Mouse (Mus musculus) small intestine, adult 2 months (tissue): ENCODE measurements around the gene Tnn. TPM values are rescaled to one million over a fixed set of nuclear protein-coding genes. Genes with fewer than 3 reads are reported as not detected.

Experiments used
- H3K27ac ChIP-seq: fragments of 200-500 bp; 2 replicates; pipeline ENCODE4 v1.5.1; 2012; ENCODE audit warnings: low read depth, low read length, control low read depth, inconsistent platforms; ENCODE audit not compliant: insufficient read depth
- H3K27me3 ChIP-seq: fragments of 200-500 bp; 2 replicates; pipeline ENCODE4 v1.6.1; 2012; ENCODE audit warnings: mild to moderate bottlenecking, moderate library complexity, low read length, inconsistent platforms; ENCODE audit not compliant: control insufficient read depth, insufficient read depth
- H3K36me3 ChIP-seq: fragments of 200-500 bp; 2 replicates; pipeline ENCODE4 v1.6.1; 2012; ENCODE audit warnings: mild to moderate bottlenecking, low read length, control low read depth, inconsistent platforms; ENCODE audit not compliant: control insufficient read depth, insufficient read depth
- H3K4me1 ChIP-seq: fragments of 200-500 bp; 2 replicates; pipeline ENCODE4 v1.6.1; 2012; ENCODE audit warnings: low read length, inconsistent platforms, mixed read lengths; ENCODE audit not compliant: control insufficient read depth, insufficient read depth, insufficient read length
- H3K4me3 ChIP-seq: fragments of 200-500 bp; 2 replicates; pipeline ENCODE4 v1.5.1; 2012; ENCODE audit warnings: low read depth, mild to moderate bottlenecking, control low read depth, inconsistent platforms, low read length, moderate library complexity
- CTCF ChIP-seq: fragments of 200-500 bp; IDR thresholded peaks from 2 replicates; pipeline ENCODE4 v1.5.1; 2012; ENCODE audit warnings: low read depth, mild to moderate bottlenecking, control low read depth, inconsistent platforms, low read length, moderate library complexity, mixed read lengths; ENCODE audit not compliant: insufficient replicate concordance, insufficient read length; ENCODE audit errors: extremely low read depth
- POLR2A ChIP-seq: fragments of 200-500 bp; IDR thresholded peaks from 2 replicates; pipeline ENCODE4 v1.6.1; 2012; ENCODE audit warnings: low read depth, mild to moderate bottlenecking, control low read depth, inconsistent platforms, low read length, moderate library complexity
- WGBS: fragments of 180-500 bp; shearing (Covaris S2); methylation state at CpG from one replicate; pipeline ENCODE4 v1.1.7; 2018; 5-methylcytosine and 5-hydroxymethylcytosine counted together
- polyA plus RNA-seq: library from polyadenylated mRNA; depleted of rRNA; stranded (reverse); fragments of >200 nt; gene quantifications from 2 replicates; pipeline ENCODE4 v1.2.3, GENCODE M21; 2012

The Tnn gene
- polyA plus RNA-seq, 1 experiment, result 0.25 TPM

DNA sequence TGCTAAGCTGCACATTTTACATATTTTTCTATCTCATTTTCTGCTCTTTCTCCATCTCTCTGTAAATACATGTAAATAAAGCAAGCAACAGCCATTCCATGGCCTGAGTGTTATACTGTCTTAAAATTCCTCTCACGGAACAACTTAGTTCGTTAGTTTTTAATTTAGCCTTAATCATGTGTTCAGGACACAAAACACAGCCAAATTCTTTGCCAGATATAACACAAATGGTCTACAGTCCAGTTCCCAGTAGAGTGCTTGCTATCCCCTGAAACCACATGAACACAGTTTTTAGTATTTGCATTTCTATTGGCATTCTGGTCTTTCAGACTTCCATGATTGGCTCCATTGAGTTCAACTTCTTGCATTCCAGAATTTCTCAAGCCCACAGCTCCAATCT is 4.8 kb upstream of the Tnn start:
- TF ChIP-seq CTCF (no peak), POLR2A (no peak)
- 91% methylated on average over 2 of the region's 2 CpGs for WGBS
- H3K27me3 ChIP-seq, result no peaks in the 10 kb centered on the region
- H3K27ac ChIP-seq, result no peak overlapping the region
- no peaks in the 10 kb centered on the region for H3K36me3 ChIP-seq
- no peaks in the 10 kb centered on the region for H3K4me1 ChIP-seq
- no peak overlapping the region for H3K4me3 ChIP-seq

DNA sequence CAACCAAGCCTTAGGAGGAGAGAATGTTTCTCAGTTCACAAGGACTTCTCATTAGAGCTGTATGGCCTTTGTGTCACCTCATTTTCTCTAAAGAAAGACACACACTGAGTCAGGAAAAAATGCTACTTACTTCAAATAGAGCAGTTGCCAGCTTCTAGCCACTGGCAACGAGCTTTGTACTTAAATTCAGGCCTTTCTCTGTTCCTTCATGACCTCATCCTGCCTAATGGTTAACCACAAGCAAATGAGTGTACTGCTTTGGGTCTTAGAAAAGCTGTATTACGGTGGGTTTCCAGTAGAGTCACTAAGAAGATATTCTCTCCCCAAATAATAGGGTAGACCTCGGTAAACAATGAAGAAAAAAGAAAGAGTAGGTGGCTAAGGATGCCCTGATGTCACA is 2.7 kb downstream of the Tnn start:
- H3K36me3 ChIP-seq, result no peaks in the 10 kb centered on the region
- no peak overlapping the region for H3K4me3 ChIP-seq
- H3K4me1 ChIP-seq, result no peaks in the 10 kb centered on the region; the same call in 1 of the 2 replicates
- H3K27ac ChIP-seq, result no peak overlapping the region
- H3K27me3 ChIP-seq, result no peaks in the 10 kb centered on the region
- 56% methylated on average over 3 of the region's 3 CpGs for WGBS
- TF ChIP-seq CTCF (no peak), POLR2A (no peak)

DNA sequence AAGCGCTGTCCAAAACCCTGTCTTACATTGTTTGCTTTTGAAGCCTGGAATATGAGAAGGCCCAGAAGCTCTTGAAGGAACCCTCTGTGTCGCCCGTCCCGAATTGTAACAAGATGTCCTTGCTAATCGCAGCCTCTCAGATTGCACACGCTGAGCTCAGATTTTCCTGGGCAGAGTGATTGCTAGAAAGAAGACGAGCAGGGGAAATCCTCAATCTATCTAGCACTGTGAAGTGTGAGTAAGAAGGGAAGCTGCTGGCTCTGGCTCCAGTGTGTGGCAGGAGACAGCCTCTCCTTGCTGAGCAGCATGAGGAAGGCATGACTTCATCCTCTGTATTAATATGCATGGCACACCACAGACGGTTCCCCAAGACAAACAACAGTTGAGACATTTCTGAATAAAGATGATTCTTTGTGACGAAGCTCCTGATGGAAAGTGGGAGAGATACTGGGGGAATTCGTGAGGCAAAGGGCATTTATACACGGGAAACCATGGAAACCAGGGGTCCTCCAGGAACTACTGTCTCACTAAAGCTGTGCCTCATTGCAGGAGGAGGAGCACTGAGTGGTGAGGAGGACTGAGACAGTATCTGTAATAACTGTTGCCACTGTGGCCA is 4.0 kb downstream of the Tnn start:
- Histone ChIP-seq H3K27me3 (no peaks in the 10 kb centered on the region), H3K4me3 (no peak overlapping the region), H3K36me3 (no peaks in the 10 kb centered on the region), H3K27ac (no peak overlapping the region), H3K4me1 (no peaks in the 10 kb centered on the region; the same call in 1 of the 2 replicates)
- WGBS, result 61% methylated on average over 11 of the region's 11 CpGs
- no peak for TF ChIP-seq CTCF
- TF ChIP-seq POLR2A, result no peak

DNA sequence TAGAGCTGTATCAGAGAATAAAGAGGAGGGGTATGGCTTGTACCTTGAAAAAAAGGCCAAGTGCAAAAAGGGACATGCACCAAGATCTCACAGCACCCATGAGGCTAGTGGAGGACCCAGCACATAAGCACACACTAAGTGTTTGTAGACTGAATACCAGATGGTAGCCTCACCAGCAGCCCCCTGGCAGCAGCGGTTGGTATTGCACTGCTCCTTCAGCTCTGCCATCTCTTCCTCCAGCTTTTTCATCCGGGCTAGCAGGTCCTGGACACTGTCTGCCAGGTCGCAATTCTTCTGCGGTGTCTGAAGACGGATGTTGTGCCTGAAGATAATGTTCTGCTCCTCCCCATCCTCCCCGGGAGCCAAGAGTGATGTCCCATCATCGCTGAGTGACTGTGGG is 6.1 kb downstream of the Tnn start:
- TF ChIP-seq CTCF (no peak), POLR2A (no peak)
- Histone ChIP-seq H3K36me3 (no peaks in the 10 kb centered on the region), H3K4me1 (no peaks in the 10 kb centered on the region; the same call in 1 of the 2 replicates), H3K27me3 (no peaks in the 10 kb centered on the region), H3K4me3 (no peak overlapping the region), H3K27ac (no peak overlapping the region)
- 80% methylated on average over 7 of the region's 7 CpGs for WGBS

DNA sequence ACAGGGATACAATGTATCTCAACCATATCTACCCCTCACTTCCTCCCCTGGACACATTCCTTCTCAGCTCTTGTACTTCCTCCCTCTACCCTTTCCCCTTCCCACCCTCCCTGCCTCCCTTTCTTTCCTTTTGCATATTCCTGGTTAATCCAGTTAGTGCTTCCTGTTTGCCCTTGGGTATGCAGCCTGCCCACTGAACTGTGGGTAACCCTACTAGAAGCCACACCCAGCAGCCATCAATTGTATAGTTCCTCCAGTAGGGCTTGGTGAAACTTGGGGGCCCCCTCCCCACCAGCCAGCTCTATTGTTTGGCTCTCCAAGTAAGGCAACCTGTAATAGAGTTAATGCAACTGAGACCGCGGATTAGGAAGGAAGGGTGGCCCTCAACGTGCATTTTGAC is 7.8 kb downstream of the Tnn start:
- 60% methylated on average over 3 of the region's 3 CpGs for WGBS
- no peak overlapping the region for H3K4me3 ChIP-seq
- no peaks in the 10 kb centered on the region for H3K27me3 ChIP-seq
- no peaks in the 10 kb centered on the region; the same call in 1 of the 2 replicates for H3K4me1 ChIP-seq
- TF ChIP-seq CTCF, result no peak
- TF ChIP-seq POLR2A, result no peak
- H3K36me3 ChIP-seq, result no peaks in the 10 kb centered on the region
- H3K27ac ChIP-seq, result no peak overlapping the region

DNA sequence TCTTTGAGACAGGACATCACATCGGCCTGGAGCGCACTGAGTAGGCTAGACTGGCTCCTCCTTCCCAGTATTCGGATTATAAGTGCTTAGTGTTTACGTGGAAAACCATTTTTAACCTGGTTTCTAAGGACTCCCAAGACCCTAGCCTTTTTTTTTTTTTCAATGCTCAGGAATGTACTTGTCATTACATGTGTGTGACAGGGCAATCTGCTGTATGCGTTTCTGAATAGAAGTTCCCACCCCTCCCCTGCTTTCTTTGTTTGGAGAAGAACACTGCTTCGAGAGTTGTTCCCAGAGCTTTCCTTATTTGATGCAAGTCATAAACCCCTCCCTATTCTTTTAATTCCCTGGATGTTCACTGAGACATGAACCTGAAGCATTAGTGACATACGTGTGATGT is 9.0 kb downstream of the Tnn start:
- no peaks in the 10 kb centered on the region for H3K36me3 ChIP-seq
- 67% methylated on average over 7 of the region's 7 CpGs for WGBS

DNA sequence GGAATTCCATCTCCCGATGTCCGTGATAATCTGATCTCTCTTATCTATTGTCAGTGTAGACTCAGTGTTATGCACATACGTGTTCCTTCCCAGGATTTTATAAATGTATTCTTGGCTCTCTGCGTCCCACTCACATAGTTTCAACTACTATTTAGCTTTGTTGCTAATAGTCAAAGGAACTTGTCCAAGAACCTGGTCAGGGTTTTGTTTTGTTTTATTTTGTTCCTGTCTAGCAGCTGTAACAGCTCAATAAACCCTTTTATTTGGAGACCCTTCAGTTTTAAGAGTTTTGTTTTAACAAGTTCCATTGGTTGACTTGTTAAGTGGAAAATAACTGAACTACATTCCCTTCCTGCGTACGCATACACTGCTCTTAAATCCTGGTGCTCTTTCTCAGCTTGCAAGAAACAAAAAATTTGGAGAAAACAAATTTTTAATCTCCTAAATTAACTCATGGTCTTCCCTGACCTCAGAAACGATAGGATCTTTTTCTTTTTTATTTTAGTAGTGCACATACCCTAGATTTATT is 17.0 kb downstream of the Tnn start:
- no peaks in the 10 kb centered on the region for H3K4me1 ChIP-seq
- no peak overlapping the region for H3K27ac ChIP-seq
- H3K36me3 ChIP-seq, result no peaks in the 10 kb centered on the region
- WGBS, result 62% methylated on average over 7 of the region's 7 CpGs
- TF ChIP-seq POLR2A, result no peak
- TF ChIP-seq CTCF, result no peak
- H3K27me3 ChIP-seq, result no peaks in the 10 kb centered on the region
- no peak overlapping the region for H3K4me3 ChIP-seq

More for the DNA sequence above, 9.0 kb downstream of the Tnn start:
- H3K4me1 ChIP-seq, result no peaks in the 10 kb centered on the region; the same call in 1 of the 2 replicates
- TF ChIP-seq CTCF, result no peak
- TF ChIP-seq POLR2A, result no peak
- H3K4me3 ChIP-seq, result no peak overlapping the region
- no peaks in the 10 kb centered on the region for H3K27me3 ChIP-seq
- H3K27ac ChIP-seq, result no peak overlapping the region
